Mouse (Mus musculus) liver, embryonic 13.5 days (tissue): ENCODE measurements around the gene Aunip. TPM values are rescaled to one million over a fixed set of nuclear protein-coding genes. Genes with fewer than 3 reads are reported as not detected.

Experiments used
- ATAC-seq: fragments of 200-750 bp; cut with Nextera tagmentation; 2 replicates; pipeline ENCODE4 v1.8.0; 2017; ENCODE audit warnings: low read depth, mild to moderate bottlenecking, moderate number of reproducible peaks, moderate library complexity
- DNase-seq: peaks from one replicate; pipeline ENCODE4 v3.0.0; 2022
- H3K27ac ChIP-seq: fragments of 300-500 bp; sonication (generic); 2 replicates; pipeline ENCODE4 v1.5.1; 2015; ENCODE audit warnings: moderate library complexity, mild to moderate bottlenecking, inconsistent platforms
- H3K27me3 ChIP-seq: fragments of 300-500 bp; sonication (generic); 2 replicates; pipeline ENCODE4 v1.6.1; 2015; ENCODE audit warnings: mild to moderate bottlenecking, inconsistent platforms
- H3K36me3 ChIP-seq: fragments of 300-500 bp; sonication (generic); 2 replicates; pipeline ENCODE4 v1.6.1; 2015; ENCODE audit warnings: mild to moderate bottlenecking, inconsistent platforms
- H3K4me1 ChIP-seq: fragments of 300-500 bp; sonication (generic); replicated peaks from 2 replicates; pipeline ENCODE4 v1.6.1; 2015; ENCODE audit warnings: inconsistent platforms
- H3K4me2 ChIP-seq: fragments of 300-500 bp; sonication (generic); 2 replicates; pipeline ENCODE4 v1.6.1; 2015; ENCODE audit warnings: inconsistent platforms, mild to moderate bottlenecking, moderate library complexity
- H3K4me3 ChIP-seq: fragments of 300-500 bp; sonication (generic); replicated peaks from 2 replicates; pipeline ENCODE4 v1.5.1; 2015; ENCODE audit warnings: mild to moderate bottlenecking, inconsistent platforms
- H3K9ac ChIP-seq: fragments of 300-500 bp; sonication (generic); 2 replicates; pipeline ENCODE4 v1.6.1; 2015; ENCODE audit warnings: mild to moderate bottlenecking, inconsistent platforms
- H3K9me3 ChIP-seq: fragments of 300-500 bp; sonication (generic); replicated peaks from 2 replicates; pipeline ENCODE4 v1.6.1; 2016; ENCODE audit warnings: inconsistent platforms
- WGBS: fragments of 180-500 bp; shearing (Covaris S2); methylation state at CpG from one replicate; pipeline ENCODE4 v1.1.7; 2015; ENCODE audit not compliant: insufficient replicate concordance; 5-methylcytosine and 5-hydroxymethylcytosine counted together
- polyA plus RNA-seq: library from polyadenylated mRNA; unstranded; fragments of >200 nt; fragmentation: Nextera tagmentation; extraction: Ambion mirVana; gene quantifications from 2 replicates; pipeline ENCODE4 v1.2.1, GENCODE M21; 2015

The Aunip gene
- polyA plus RNA-seq, 1 experiment from 2014 or later = 25.4 TPM

DNA sequence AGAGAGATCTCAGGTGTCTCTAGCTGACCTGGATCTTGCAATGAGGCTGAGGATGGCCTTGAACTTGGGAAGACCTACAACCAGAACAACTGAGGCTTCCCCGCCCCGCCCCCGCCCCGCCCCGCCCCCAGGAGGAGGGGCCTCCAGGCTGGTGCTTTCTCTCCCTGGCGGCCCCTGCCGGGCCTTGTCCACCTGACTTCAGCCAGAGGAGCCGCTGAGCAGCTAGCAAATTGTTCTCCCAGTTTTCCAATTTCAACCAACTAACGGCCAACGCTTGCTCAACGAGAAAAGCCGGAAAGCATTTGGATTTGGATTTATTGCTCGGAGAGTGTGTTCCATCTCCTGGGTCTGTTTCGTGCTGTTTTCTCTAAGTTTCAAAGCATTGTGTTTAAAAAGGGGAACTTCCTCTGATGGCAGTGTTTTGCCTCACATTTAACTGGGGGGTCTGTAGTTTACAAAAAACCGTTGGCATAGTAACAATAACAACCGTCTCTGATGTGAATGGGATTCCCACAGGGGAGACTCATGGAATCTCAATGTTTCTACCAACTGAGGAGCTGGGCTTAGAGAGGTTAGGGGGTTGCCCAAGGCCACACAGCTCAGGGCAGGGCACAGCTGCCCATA, 46.9 kb downstream of the Aunip start:
- 12% methylated on average over 16 of the region's 16 CpGs for WGBS
- H3K9me3 ChIP-seq = no peaks in the 10 kb centered on the region
- H3K4me1 ChIP-seq = peaks cover 8% of the 10 kb centered on the region
- no peak overlapping the region for H3K4me3 ChIP-seq
- no peak overlapping the region for H3K27ac ChIP-seq
- no peak for ATAC-seq
- no peaks in the 10 kb centered on the region for H3K27me3 ChIP-seq
- H3K36me3 ChIP-seq = no peaks in the 10 kb centered on the region
- H3K9ac ChIP-seq = no peak overlapping the region
- H3K4me2 ChIP-seq = no peak overlapping the region
- no peak for DNase-seq

DNA sequence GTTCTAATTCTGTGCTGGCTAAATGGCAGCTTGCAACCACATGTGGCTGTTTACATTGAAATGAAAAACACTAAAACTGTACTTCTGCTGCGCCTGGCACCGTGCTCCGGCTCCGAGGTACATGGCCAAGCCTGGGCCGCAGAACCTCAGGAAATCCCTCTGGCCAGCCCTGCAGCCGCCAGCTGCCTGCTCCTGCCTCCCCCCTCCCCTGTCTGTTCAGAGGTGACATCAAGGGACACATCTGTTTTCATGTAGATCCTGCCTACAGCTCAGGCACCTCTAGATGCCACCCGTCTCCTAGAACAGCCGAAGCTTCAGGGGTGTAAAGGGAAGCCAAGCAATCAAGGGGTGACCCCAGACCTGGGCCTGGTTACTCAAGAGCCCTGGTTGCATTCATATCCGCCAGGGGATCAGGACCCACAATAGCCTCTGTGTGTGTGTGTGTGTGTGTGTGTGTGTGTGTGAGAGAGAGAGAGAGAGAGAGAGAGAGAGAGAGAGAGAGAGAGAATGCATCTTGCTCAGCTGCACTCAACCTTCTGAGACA, 47.8 kb downstream of the Aunip start:
- no peak overlapping the region for H3K27ac ChIP-seq
- no peak overlapping the region for H3K9ac ChIP-seq
- no peak overlapping the region for H3K4me3 ChIP-seq
- H3K27me3 ChIP-seq = no peaks in the 10 kb centered on the region
- DNase-seq (no peak), ATAC-seq (no peak)
- 61% methylated on average over 9 of the region's 9 CpGs for WGBS
- H3K36me3 ChIP-seq = no peaks in the 10 kb centered on the region
- H3K9me3 ChIP-seq = no peaks in the 10 kb centered on the region
- peaks cover 13% of the 10 kb centered on the region for H3K4me1 ChIP-seq
- H3K4me2 ChIP-seq = no peak overlapping the region

- H3K36me3 ChIP-seq = peaks cover 3% of the 10 kb centered on the region
- H3K9me3 ChIP-seq = no peaks in the 10 kb centered on the region
- no peak overlapping the region for H3K9ac ChIP-seq
- H3K4me1 ChIP-seq = peaks cover 18% of the 10 kb centered on the region
- H3K4me2 ChIP-seq = no peak overlapping the region
- H3K27ac ChIP-seq = no peak overlapping the region
- DNase-seq (no peak), ATAC-seq (no peak)
- no peak overlapping the region for H3K4me3 ChIP-seq
- WGBS = 54% methylated on average over 7 of the region's 7 CpGs
- H3K27me3 ChIP-seq = no peaks in the 10 kb centered on the region
Observed at GRCm38 (mm10) chr4:134559154-134559553, 48.4 kb downstream of the Aunip start.

- H3K4me1 ChIP-seq = peaks cover 19% of the 10 kb centered on the region
- H3K27me3 ChIP-seq = no peaks in the 10 kb centered on the region
- no peak for DNase-seq
- no peak overlapping the region for H3K4me3 ChIP-seq
- no peak for ATAC-seq
- H3K9ac ChIP-seq = no peak overlapping the region
- no peak overlapping the region for H3K27ac ChIP-seq
- H3K9me3 ChIP-seq = peaks cover 4% of the 10 kb centered on the region; the same call in 1 of the 2 replicates
- peaks cover 17% of the 10 kb centered on the region for H3K36me3 ChIP-seq
- no peak overlapping the region for H3K4me2 ChIP-seq
- WGBS = 76% methylated on average over 8 of the region's 8 CpGs
Observed at GRCm38 (mm10) chr4:134560699-134561098, 49.9 kb downstream of the Aunip start.

DNA sequence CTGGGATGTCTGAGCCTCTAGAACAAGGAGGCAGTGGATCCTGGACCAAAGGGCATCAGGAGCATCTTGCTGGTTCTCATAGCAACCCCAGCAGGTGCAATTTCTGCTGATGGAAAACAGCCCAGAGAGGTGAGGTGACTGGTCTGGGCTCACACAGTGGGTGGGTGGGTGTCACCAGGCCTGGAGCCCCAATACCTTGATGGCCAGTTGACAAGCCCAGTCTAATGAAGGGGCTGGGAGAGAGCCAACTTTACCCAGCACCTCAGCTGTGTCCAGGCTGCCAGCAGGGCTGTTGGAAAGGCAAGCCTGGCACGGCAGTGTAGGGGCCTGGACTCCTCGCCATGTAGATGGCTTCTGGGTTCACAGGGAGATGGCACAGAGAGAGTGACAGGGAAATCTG, 51.2 kb downstream of the Aunip start:
- peaks cover 19% of the 10 kb centered on the region for H3K4me1 ChIP-seq
- H3K9me3 ChIP-seq = peaks cover 4% of the 10 kb centered on the region; the same call in 1 of the 2 replicates
- no peak overlapping the region for H3K4me3 ChIP-seq
- H3K27ac ChIP-seq = no peak overlapping the region
- H3K4me2 ChIP-seq = no peak overlapping the region
- DNase-seq (no peak), ATAC-seq (no peak)
- H3K27me3 ChIP-seq = no peaks in the 10 kb centered on the region
- WGBS = 63% methylated on average over 2 of the region's 2 CpGs
- H3K9ac ChIP-seq = no peak overlapping the region
- peaks cover 19% of the 10 kb centered on the region for H3K36me3 ChIP-seq

DNA sequence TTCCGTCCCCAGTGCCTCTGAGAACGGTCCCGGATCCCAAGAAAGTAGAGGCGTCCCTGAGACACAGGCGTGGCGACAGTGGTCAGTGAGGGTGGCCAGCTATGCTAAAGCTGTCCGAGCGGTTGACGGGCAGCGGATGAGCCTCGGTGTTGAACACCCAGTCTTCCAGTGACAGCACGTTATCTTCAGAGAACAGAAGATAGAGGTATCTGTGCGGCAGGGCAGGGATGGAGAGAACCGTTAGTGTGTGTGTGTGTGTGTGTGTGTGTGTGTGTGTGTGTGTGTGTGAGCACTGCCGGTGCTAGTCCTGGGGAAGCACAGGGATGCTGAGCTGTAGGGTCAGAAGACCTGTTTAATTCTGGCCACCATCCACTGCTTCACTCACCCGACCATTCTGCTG, 52.8 kb downstream of the Aunip start:
- H3K27me3 ChIP-seq = no peaks in the 10 kb centered on the region
- peaks cover 10% of the 10 kb centered on the region for H3K4me1 ChIP-seq
- peaks cover 19% of the 10 kb centered on the region for H3K36me3 ChIP-seq
- DNase-seq = no peak
- no peak overlapping the region for H3K4me2 ChIP-seq
- peaks cover 4% of the 10 kb centered on the region; the same call in 1 of the 2 replicates for H3K9me3 ChIP-seq
- no peak overlapping the region for H3K4me3 ChIP-seq
- ATAC-seq = peak; percentile 60
- 50% methylated on average over 16 of the region's 16 CpGs for WGBS
- H3K9ac ChIP-seq = no peak overlapping the region
- H3K27ac ChIP-seq = no peak overlapping the region

- no peak for ATAC-seq
- H3K36me3 ChIP-seq = peaks cover 19% of the 10 kb centered on the region
- no peak for DNase-seq
- peaks cover 4% of the 10 kb centered on the region; the same call in 1 of the 2 replicates for H3K9me3 ChIP-seq
- H3K4me3 ChIP-seq = no peak overlapping the region
- no peak overlapping the region for H3K9ac ChIP-seq
- peaks cover 10% of the 10 kb centered on the region for H3K4me1 ChIP-seq
- no peaks in the 10 kb centered on the region for H3K27me3 ChIP-seq
- 74% methylated on average over 6 of the region's 6 CpGs for WGBS
- H3K27ac ChIP-seq = no peak overlapping the region
- no peak overlapping the region for H3K4me2 ChIP-seq
Observed at GRCm38 (mm10) chr4:134564093-134564492, 53.3 kb downstream of the Aunip start.

- peaks cover 19% of the 10 kb centered on the region for H3K36me3 ChIP-seq
- WGBS = 65% methylated on average over 19 of the region's 19 CpGs
- H3K27me3 ChIP-seq = no peaks in the 10 kb centered on the region
- H3K9ac ChIP-seq = no peak overlapping the region
- peaks cover 4% of the 10 kb centered on the region; the same call in 1 of the 2 replicates for H3K9me3 ChIP-seq
- DNase-seq = no peak
- peaks cover 10% of the 10 kb centered on the region for H3K4me1 ChIP-seq
- H3K4me3 ChIP-seq = no peak overlapping the region
- no peak overlapping the region for H3K27ac ChIP-seq
- ATAC-seq = no peak
- no peak overlapping the region for H3K4me2 ChIP-seq
Observed at GRCm38 (mm10) chr4:134567377-134568226, 56.8 kb downstream of the Aunip start.

DNA sequence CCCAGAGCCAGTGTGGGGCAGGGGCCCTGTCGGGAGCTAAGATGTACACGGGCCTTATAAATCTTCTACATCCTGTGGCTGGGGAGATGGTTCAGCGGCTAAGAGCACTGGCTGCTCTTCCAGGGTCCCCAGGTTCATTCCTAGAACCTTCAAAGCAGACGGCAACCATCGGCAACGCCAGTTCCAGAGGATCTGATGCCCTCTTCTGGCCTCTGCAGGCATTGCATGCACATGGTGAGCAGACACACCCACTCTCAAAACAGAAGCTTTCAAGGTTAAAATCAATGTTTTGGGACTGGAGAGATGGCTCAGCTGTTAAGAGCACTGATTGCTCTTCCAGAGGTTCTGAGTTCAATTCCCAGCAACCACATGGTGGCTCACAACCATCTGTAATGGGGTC, 58.4 kb downstream of the Aunip start:
- WGBS = 65% methylated on average over 6 of the region's 6 CpGs
- DNase-seq = no peak
- Histone ChIP-seq H3K4me3 (no peak overlapping the region), H3K9ac (no peak overlapping the region), H3K4me1 (peaks cover under 1% of the 10 kb centered on the region; the same call in 1 of the 2 replicates), H3K4me2 (no peak overlapping the region), H3K27ac (no peak overlapping the region), H3K27me3 (no peaks in the 10 kb centered on the region), H3K36me3 (peaks cover 16% of the 10 kb centered on the region), H3K9me3 (peaks cover 4% of the 10 kb centered on the region; the same call in 1 of the 2 replicates)
- ATAC-seq = no peak

DNA sequence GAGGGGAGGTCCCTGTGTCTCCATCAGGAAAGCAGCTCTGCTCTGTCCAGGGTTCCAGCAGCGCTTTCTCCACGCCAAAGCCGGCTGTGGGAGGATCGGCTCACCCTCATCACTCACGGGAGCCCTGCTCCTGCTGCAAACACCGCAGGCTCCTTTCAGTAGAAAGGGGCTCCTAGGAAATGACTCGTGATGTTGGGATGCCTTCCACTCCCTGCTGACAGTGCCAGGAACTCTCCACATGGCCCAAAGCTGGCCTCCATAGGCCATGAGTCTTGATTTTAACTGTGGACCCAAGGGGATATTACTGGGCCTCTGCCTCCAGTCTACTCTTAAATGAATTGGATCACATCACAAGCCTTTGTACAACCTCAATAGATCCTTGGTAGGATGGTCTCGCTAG, 59.0 kb downstream of the Aunip start:
- 57% methylated on average over 8 of the region's 8 CpGs for WGBS
- Histone ChIP-seq H3K4me3 (no peak overlapping the region), H3K9ac (no peak overlapping the region), H3K27ac (no peak overlapping the region), H3K9me3 (peaks cover 4% of the 10 kb centered on the region; the same call in 1 of the 2 replicates), H3K4me1 (no peaks in the 10 kb centered on the region), H3K36me3 (peaks cover 11% of the 10 kb centered on the region), H3K4me2 (no peak overlapping the region), H3K27me3 (no peaks in the 10 kb centered on the region)
- no peak for ATAC-seq
- no peak for DNase-seq

DNA sequence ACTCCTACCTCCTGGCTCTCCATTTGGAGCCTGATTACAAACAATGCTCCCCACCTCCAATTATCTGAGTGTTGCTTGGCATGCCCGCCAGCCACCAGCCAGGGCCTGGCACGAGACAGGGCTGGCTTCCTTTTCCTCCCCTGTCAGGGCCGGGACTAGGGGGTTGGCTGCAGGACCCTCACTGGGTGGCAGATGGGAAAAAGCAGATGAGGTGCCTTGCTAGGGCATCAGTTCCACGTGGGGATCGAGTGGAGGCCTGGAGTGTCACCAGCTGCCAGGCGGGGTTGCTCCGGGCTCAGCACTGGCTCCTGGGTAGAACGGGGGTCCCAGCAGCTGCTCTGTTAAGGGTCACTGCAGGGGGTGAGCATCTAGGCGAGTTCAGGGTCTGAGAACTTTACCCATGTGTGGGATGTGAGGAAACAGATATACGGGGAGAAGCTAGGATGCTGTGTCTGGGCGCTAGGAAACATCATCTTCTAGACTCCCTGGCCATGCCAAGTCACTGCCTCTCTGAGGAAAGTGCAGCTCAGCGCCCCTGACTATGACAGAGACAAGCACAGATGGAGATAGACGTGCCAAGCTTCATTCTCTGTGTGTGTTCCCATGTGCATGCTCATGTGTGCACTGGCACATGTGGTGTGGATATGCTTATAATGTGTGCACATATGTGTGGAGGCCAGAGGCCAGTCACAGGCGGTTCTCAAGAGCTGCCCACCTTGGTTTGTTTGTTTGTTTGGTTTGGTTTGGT, 60.1 kb downstream of the Aunip start:
- ATAC-seq (no peak), DNase-seq (no peak)
- no peak overlapping the region for H3K4me2 ChIP-seq
- no peak overlapping the region for H3K4me3 ChIP-seq
- H3K4me1 ChIP-seq = no peaks in the 10 kb centered on the region
- H3K36me3 ChIP-seq = peaks cover 6% of the 10 kb centered on the region
- no peaks in the 10 kb centered on the region for H3K27me3 ChIP-seq
- H3K9me3 ChIP-seq = no peaks in the 10 kb centered on the region
- 60% methylated on average over 14 of the region's 14 CpGs for WGBS
- H3K9ac ChIP-seq = no peak overlapping the region
- H3K27ac ChIP-seq = no peak overlapping the region
